Mouse (Mus musculus) ES-E14 (cell line): ENCODE measurements at regions not wholly inside any gene's neighbourhood (a gene's known extent, or its start where the extent isn't known, plus 50 kb on each side); places are given as distances from the start of the nearest gene placed in this dataset.

ENCODE experiments used
- CHD2 ChIP-seq: IDR thresholded peaks from 2 replicates; pipeline ENCODE4 v1.6.1; 2014; ENCODE audit warnings: mild to moderate bottlenecking, low read depth, low read length, inconsistent platforms
- HCFC1 ChIP-seq: IDR thresholded peaks from 2 replicates; pipeline ENCODE4 v1.6.1; 2012; ENCODE audit warnings: low read length, inconsistent platforms, borderline replicate concordance; ENCODE audit not compliant: insufficient read depth
- ZC3H11A ChIP-seq: IDR thresholded peaks from 2 replicates; pipeline ENCODE4 v1.6.1; 2012; ENCODE audit warnings: low read depth, mild to moderate bottlenecking, inconsistent platforms, low read length, borderline replicate concordance

- TF ChIP-seq ZC3H11A (no peak), HCFC1 (no peak), CHD2 (no peak)
These were observed 237.4 kb downstream of the Mreg start for GRCm38 (mm10) chr1:71974715-71975114.
